Mouse (Mus musculus): ENCODE results near the gene Gramd1a. TPM values are rescaled to one million over a fixed set of nuclear protein-coding genes. Genes with fewer than 3 reads are reported as not detected.
A peak's percentile ranks its signal among the peaks of the same experiment; 100 is the strongest.

Gramd1a gene
- polyA plus RNA-seq, 1 experiment from 2014 or later, result 11.9 TPM

GRCm38 (mm10) chr7:31118486-31118885 lies 37.2 kb downstream of the Gramd1a start:
- Histone ChIP-seq H3K9me3 (replicated peaks) (no peaks in the 10 kb centered on the region), H3K4me1 (replicated peaks) (peaks cover 21% of the 10 kb centered on the region), H3K4me2 (no peak overlapping the region), H3K9ac (no peak overlapping the region), H3K27ac (replicated peaks) (no peak overlapping the region), H3K4me3 (replicated peaks) (no peak overlapping the region), H3K36me3 (replicated peaks) (no peaks in the 10 kb centered on the region), H3K27me3 (no peaks in the 10 kb centered on the region)
- ATAC-seq (ENCODE audit: insufficient read depth), result no peak
- 67% methylated on average over 7 of the region's 7 CpGs for WGBS (ENCODE audit: insufficient replicate concordance)

- Histone ChIP-seq H3K9ac (no peak overlapping the region), H3K27ac (replicated peaks) (no peak overlapping the region), H3K9me3 (replicated peaks) (no peaks in the 10 kb centered on the region), H3K4me1 (replicated peaks) (peaks cover 21% of the 10 kb centered on the region), H3K27me3 (no peaks in the 10 kb centered on the region), H3K4me3 (replicated peaks) (no peak overlapping the region), H3K36me3 (replicated peaks) (no peaks in the 10 kb centered on the region), H3K4me2 (peak overlapping the region; percentile 13; the same call in 1 of the 2 replicates)
- WGBS (ENCODE audit: insufficient replicate concordance), result 66% methylated on average over 11 of the region's 11 CpGs
- ATAC-seq (ENCODE audit: insufficient read depth), result no peak
Measured at GRCm38 (mm10) chr7:31117465-31117864, 38.2 kb downstream of the Gramd1a start.

GRCm38 (mm10) chr7:31116721-31117145 lies 39.0 kb downstream of the Gramd1a start:
- peaks cover 26% of the 10 kb centered on the region for H3K4me1 ChIP-seq (replicated peaks)
- ATAC-seq (ENCODE audit: insufficient read depth), result no peak
- no peak overlapping the region for H3K4me3 ChIP-seq (replicated peaks)
- no peaks in the 10 kb centered on the region for H3K9me3 ChIP-seq (replicated peaks)
- 0 out of 2 replicates have a peak overlapping the region, but pooled peaks have one; percentile 82 for H3K27ac ChIP-seq (replicated peaks)
- no peaks in the 10 kb centered on the region for H3K27me3 ChIP-seq
- H3K9ac ChIP-seq, result no peak overlapping the region
- no peak overlapping the region; the same call in 1 of the 2 replicates for H3K4me2 ChIP-seq
- 60% methylated on average over 16 of the region's 16 CpGs for WGBS (ENCODE audit: insufficient replicate concordance)
- no peaks in the 10 kb centered on the region for H3K36me3 ChIP-seq (replicated peaks)

GRCm38 (mm10) chr7:31115587-31116043 lies 40.1 kb downstream of the Gramd1a start:
- Histone ChIP-seq H3K9me3 (replicated peaks) (no peaks in the 10 kb centered on the region), H3K27me3 (no peaks in the 10 kb centered on the region), H3K27ac (replicated peaks) (peak overlapping the region; percentile 82), H3K4me2 (peak overlapping the region; percentile 43), H3K36me3 (replicated peaks) (no peaks in the 10 kb centered on the region), H3K4me1 (replicated peaks) (peaks cover 36% of the 10 kb centered on the region), H3K9ac (no peak overlapping the region), H3K4me3 (replicated peaks) (no peak overlapping the region)
- peak; percentile 81 for ATAC-seq (ENCODE audit: insufficient read depth)
- WGBS (ENCODE audit: insufficient replicate concordance), result 4% methylated on average over 17 of the region's 17 CpGs

- Histone ChIP-seq H3K4me3 (replicated peaks) (peak within 1 kb of the TSS; percentile 47), H3K27me3 (no peaks in the 10 kb centered on the region), H3K4me1 (replicated peaks) (peaks cover 37% of the 10 kb centered on the region), H3K36me3 (replicated peaks) (no peaks in the 10 kb centered on the region), H3K4me2 (peak within 1 kb of the TSS; percentile 43), H3K27ac (replicated peaks) (peak within 1 kb of the TSS; percentile 82), H3K9ac (0 out of 2 replicates have a peak within 1 kb of the TSS, but pooled peaks have one; percentile 11), H3K9me3 (replicated peaks) (no peaks in the 10 kb centered on the region)
- ATAC-seq (ENCODE audit: insufficient read depth), result peak; percentile 79
- 25% methylated on average over 15 of the region's 15 CpGs for WGBS (ENCODE audit: insufficient replicate concordance)
Measured at GRCm38 (mm10) chr7:31115182-31115581, 40.5 kb downstream of the Gramd1a start, which contains the start of gene Hpn. Gene Hpn, minus strand, starts transcription at chr7:31115290.

- H3K36me3 ChIP-seq (replicated peaks), result no peaks in the 10 kb centered on the region
- 54% methylated on average over 10 of the region's 10 CpGs for WGBS (ENCODE audit: insufficient replicate concordance)
- ATAC-seq (ENCODE audit: insufficient read depth), result peak; percentile 10; the same call in 1 of the 2 replicates
- peaks cover 40% of the 10 kb centered on the region for H3K4me1 ChIP-seq (replicated peaks)
- peak overlapping the region; percentile 47 for H3K4me3 ChIP-seq (replicated peaks)
- H3K27me3 ChIP-seq, result no peaks in the 10 kb centered on the region
- H3K9me3 ChIP-seq (replicated peaks), result no peaks in the 10 kb centered on the region
- H3K4me2 ChIP-seq, result peak overlapping the region; percentile 43
- H3K9ac ChIP-seq, result 0 out of 2 replicates have a peak overlapping the region, but pooled peaks have one; percentile 11
- H3K27ac ChIP-seq (replicated peaks), result peak overlapping the region; percentile 82
Measured at GRCm38 (mm10) chr7:31114646-31115045, 41.0 kb downstream of the Gramd1a start.

DNA sequence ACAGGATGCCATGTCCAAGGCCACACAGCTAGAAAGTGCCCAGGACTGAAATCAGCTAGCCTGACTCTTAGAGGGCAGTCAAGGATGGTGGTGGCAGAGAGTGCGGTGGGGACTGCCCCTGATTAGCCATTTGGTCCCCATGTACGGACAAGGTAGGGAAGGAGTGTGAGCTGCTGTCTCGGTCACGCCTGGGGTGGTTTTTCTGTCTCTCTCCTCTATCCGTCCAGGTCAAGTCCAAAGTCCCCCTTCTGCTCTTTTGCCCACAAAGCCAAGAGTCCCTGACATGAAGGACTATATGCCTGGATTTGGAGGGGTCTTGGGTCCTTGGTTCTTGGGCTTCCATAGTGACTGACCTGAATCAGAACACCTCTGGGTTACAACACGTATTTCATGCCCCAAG lies 41.9 kb downstream of the Gramd1a start:
- no peak overlapping the region for H3K9ac ChIP-seq
- 0 out of 2 replicates have a peak overlapping the region, but pooled peaks have one; percentile 38 for H3K27ac ChIP-seq (replicated peaks)

GRCm38 (mm10) chr7:31112036-31112435 lies 43.7 kb downstream of the Gramd1a start:
- Histone ChIP-seq H3K9ac (no peak overlapping the region), H3K27me3 (no peaks in the 10 kb centered on the region), H3K9me3 (replicated peaks) (no peaks in the 10 kb centered on the region), H3K4me3 (replicated peaks) (no peak overlapping the region), H3K4me2 (no peak overlapping the region), H3K27ac (replicated peaks) (no peak overlapping the region), H3K4me1 (replicated peaks) (peaks cover 42% of the 10 kb centered on the region), H3K36me3 (replicated peaks) (no peaks in the 10 kb centered on the region)
- ATAC-seq (ENCODE audit: insufficient read depth), result no peak
- WGBS (ENCODE audit: insufficient replicate concordance), result 17% methylated on average over 4 of the region's 4 CpGs

More for the DNA sequence above, 41.9 kb downstream of the Gramd1a start:
- H3K27me3 ChIP-seq, result no peaks in the 10 kb centered on the region
- ATAC-seq (ENCODE audit: insufficient read depth), result no peak
- H3K4me2 ChIP-seq, result peak overlapping the region; percentile 43
- H3K4me3 ChIP-seq (replicated peaks), result peak overlapping the region; percentile 47
- H3K36me3 ChIP-seq (replicated peaks), result no peaks in the 10 kb centered on the region
- H3K4me1 ChIP-seq (replicated peaks), result peaks cover 43% of the 10 kb centered on the region
- WGBS (ENCODE audit: insufficient replicate concordance), result 58% methylated on average over 6 of the region's 6 CpGs
- no peaks in the 10 kb centered on the region for H3K9me3 ChIP-seq (replicated peaks)

GRCm38 (mm10) chr7:31110861-31111385 lies 44.8 kb downstream of the Gramd1a start:
- H3K4me3 ChIP-seq (replicated peaks), result no peak overlapping the region
- H3K36me3 ChIP-seq (replicated peaks), result no peaks in the 10 kb centered on the region
- H3K4me1 ChIP-seq (replicated peaks), result peaks cover 32% of the 10 kb centered on the region
- ATAC-seq (ENCODE audit: insufficient read depth), result no peak
- H3K4me2 ChIP-seq, result no peak overlapping the region
- no peaks in the 10 kb centered on the region for H3K27me3 ChIP-seq
- no peaks in the 10 kb centered on the region for H3K9me3 ChIP-seq (replicated peaks)
- 35% methylated on average over 15 of the region's 15 CpGs for WGBS (ENCODE audit: insufficient replicate concordance)
- H3K9ac ChIP-seq, result no peak overlapping the region
- H3K27ac ChIP-seq (replicated peaks), result no peak overlapping the region

DNA sequence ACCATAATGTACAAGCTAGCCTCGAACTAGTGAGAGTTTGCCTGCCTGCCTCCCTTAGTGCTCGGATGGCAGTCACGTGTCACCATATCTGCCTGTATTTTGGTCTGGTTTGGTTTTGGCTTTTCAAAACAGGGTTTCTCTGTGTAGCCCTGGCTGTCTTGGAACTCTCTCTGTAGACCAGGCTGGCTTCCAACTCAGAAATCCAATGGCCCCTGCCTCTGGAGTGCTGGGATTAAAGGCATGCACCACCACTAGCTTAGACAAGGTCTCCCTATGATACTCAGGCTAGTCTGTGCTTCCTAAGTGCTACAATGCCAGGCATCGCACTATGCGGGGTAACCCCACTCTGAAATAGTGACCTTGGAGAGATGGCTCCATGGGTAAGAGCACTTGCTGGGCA lies 45.9 kb downstream of the Gramd1a start:
- 63% methylated on average over 5 of the region's 5 CpGs for WGBS (ENCODE audit: insufficient replicate concordance)
- Histone ChIP-seq H3K27ac (replicated peaks) (no peak overlapping the region), H3K4me1 (replicated peaks) (peaks cover 22% of the 10 kb centered on the region; the same call in 1 of the 2 replicates), H3K4me2 (no peak overlapping the region), H3K9me3 (replicated peaks) (no peaks in the 10 kb centered on the region), H3K4me3 (replicated peaks) (no peak overlapping the region), H3K36me3 (replicated peaks) (no peaks in the 10 kb centered on the region), H3K27me3 (no peaks in the 10 kb centered on the region), H3K9ac (no peak overlapping the region)
- no peak for ATAC-seq (ENCODE audit: insufficient read depth)

DNA sequence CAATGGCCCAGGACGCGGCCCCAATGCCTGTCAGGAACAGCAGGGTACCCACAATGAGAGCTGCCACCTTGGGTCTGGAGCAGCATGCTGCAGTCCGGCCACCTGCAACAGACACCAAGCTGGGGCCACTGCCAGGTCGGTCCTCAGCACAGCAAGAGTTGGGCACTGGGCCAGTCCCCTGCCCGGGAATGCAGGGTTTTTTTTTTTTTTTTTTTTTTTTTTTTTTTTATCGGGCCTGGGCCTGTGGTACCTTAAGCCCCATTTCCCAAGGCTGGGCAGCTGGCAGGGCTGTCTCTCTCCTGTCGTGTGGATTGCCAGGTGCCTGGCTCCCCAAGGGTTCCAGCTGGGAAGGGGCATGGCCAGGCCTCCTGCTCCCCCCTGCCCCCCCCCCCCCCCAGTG lies 46.6 kb downstream of the Gramd1a start:
- no peak overlapping the region for H3K4me2 ChIP-seq
- 41% methylated on average over 7 of the region's 7 CpGs for WGBS (ENCODE audit: insufficient replicate concordance)
- H3K9me3 ChIP-seq (replicated peaks), result no peaks in the 10 kb centered on the region
- H3K36me3 ChIP-seq (replicated peaks), result no peaks in the 10 kb centered on the region
- peaks cover 22% of the 10 kb centered on the region; the same call in 1 of the 2 replicates for H3K4me1 ChIP-seq (replicated peaks)
- no peak for ATAC-seq (ENCODE audit: insufficient read depth)
- no peak overlapping the region for H3K9ac ChIP-seq
- no peaks in the 10 kb centered on the region for H3K27me3 ChIP-seq
- no peak overlapping the region for H3K4me3 ChIP-seq (replicated peaks)
- no peak overlapping the region for H3K27ac ChIP-seq (replicated peaks)
